Mouse (Mus musculus): ENCODE results near the gene Hsbp1. TPM values are rescaled to one million over a fixed set of nuclear protein-coding genes. Genes with fewer than 3 reads are reported as not detected.
"Not testable (repeated sequence)": the region's sequence is repeated elsewhere in the genome, so short reads cannot be mapped to it uniquely, and the experiment has no call there.

Hsbp1 gene
- total and polyA plus RNA-seq, 2 experiments from 2014 or later: 134 to 328 TPM

DNA sequence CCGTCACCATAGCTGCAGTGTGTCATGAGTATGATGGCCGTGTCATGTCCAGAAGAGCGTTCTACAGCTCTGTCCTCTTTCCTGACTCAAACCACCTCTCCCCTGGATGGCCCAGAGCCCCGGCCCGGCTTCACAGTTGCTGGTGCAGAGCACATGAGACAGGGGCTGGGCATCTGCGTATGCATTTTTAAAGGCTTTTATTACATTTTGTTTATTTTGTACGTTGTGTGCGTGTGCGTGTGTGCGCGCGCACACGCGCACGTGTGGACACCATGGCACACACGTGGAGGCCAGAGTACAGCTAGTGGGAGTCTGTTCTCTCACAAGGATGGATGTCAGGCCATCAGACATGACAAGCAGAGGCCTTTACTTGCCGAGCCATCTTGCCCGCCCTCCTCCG, 7.4 kb downstream of the Hsbp1 start:
- H3K36me3 ChIP-seq (replicated peaks; ENCODE audit: control insufficient read depth, insufficient read depth, low read length): peaks cover 32% of the 10 kb centered on the region
- TF ChIP-seq EP300 (IDR thresholded peaks at IDR 0.05; ENCODE audit: low read depth) (no peak), CTCF (IDR thresholded peaks at IDR 0.05; ENCODE audit: low read depth) (no peak)
- no peak overlapping the region for H3K4me2 ChIP-seq (ENCODE audit: low read depth, low read length)
- H3K27ac ChIP-seq (ENCODE audit: low read depth): no peak overlapping the region
- WGBS: 87% methylated on average over 19 of the region's 19 CpGs
- DNase-seq (ENCODE audit: low spot score) (no peak), ATAC-seq (ENCODE audit: insufficient read depth, low read depth) (no peak)
- no peaks in the 10 kb centered on the region for H3K27me3 ChIP-seq (ENCODE audit: control insufficient read depth, insufficient read depth, low read length)
- no peaks in the 10 kb centered on the region for H3K4me1 ChIP-seq (ENCODE audit: control insufficient read depth, insufficient read depth)
- H3K9me3 ChIP-seq (replicated peaks; ENCODE audit: control insufficient read depth, low read length): no peaks in the 10 kb centered on the region
- H3K4me3 ChIP-seq (ENCODE audit: low read depth, low read length): no peak overlapping the region
- no peak overlapping the region for H3K9ac ChIP-seq (replicated peaks; ENCODE audit: low read depth, low read length)

GRCm38 (mm10) chr8:119352977-119353658, 8.8 kb downstream of the Hsbp1 start:
- no peaks in the 10 kb centered on the region for H3K4me1 ChIP-seq (ENCODE audit: control insufficient read depth, insufficient read depth)
- WGBS: 52% methylated on average over 10 of the region's 10 CpGs

GRCm38 (mm10) chr8:119353659-119354023, 9.4 kb downstream of the Hsbp1 start:
- H3K36me3 ChIP-seq (replicated peaks; ENCODE audit: control insufficient read depth, insufficient read depth, low read length): peaks cover 12% of the 10 kb centered on the region
- no peak for TF ChIP-seq EP300 (IDR thresholded peaks at IDR 0.05; ENCODE audit: low read depth)
- no peak for TF ChIP-seq CTCF (IDR thresholded peaks at IDR 0.05; ENCODE audit: low read depth)

More at GRCm38 (mm10) chr8:119352977-119353658, 8.8 kb downstream of the Hsbp1 start:
- Histone ChIP-seq H3K27ac (ENCODE audit: low read depth) (no peak overlapping the region), H3K4me2 (ENCODE audit: low read depth, low read length) (no peak overlapping the region), H3K9me3 (replicated peaks; ENCODE audit: control insufficient read depth, low read length) (no peaks in the 10 kb centered on the region), H3K36me3 (replicated peaks; ENCODE audit: control insufficient read depth, insufficient read depth, low read length) (peaks cover 17% of the 10 kb centered on the region), H3K9ac (replicated peaks; ENCODE audit: low read depth, low read length) (no peak overlapping the region), H3K27me3 (ENCODE audit: control insufficient read depth, insufficient read depth, low read length) (no peaks in the 10 kb centered on the region), H3K4me3 (ENCODE audit: low read depth, low read length) (no peak overlapping the region)
- ATAC-seq (ENCODE audit: insufficient read depth, low read depth): no peak
- TF ChIP-seq CTCF (IDR thresholded peaks at IDR 0.05; ENCODE audit: low read depth): no peak
- TF ChIP-seq EP300 (IDR thresholded peaks at IDR 0.05; ENCODE audit: low read depth): no peak
- DNase-seq (ENCODE audit: low spot score): no peak

GRCm38 (mm10) chr8:119356631-119357030, 12.3 kb downstream of the Hsbp1 start:
- not testable (repeated sequence) for ATAC-seq (ENCODE audit: insufficient read depth, low read depth); DNase-seq (ENCODE audit: low spot score); H3K27me3 ChIP-seq (ENCODE audit: control insufficient read depth, insufficient read depth, low read length); H3K36me3 ChIP-seq (replicated peaks; ENCODE audit: control insufficient read depth, insufficient read depth, low read length); H3K9ac ChIP-seq (replicated peaks; ENCODE audit: low read depth, low read length); H3K4me3 ChIP-seq (ENCODE audit: low read depth, low read length); H3K27ac ChIP-seq (ENCODE audit: low read depth); H3K4me1 ChIP-seq (ENCODE audit: control insufficient read depth, insufficient read depth); H3K4me2 ChIP-seq (ENCODE audit: low read depth, low read length); H3K9me3 ChIP-seq (replicated peaks; ENCODE audit: control insufficient read depth, low read length)
- TF ChIP-seq CTCF (IDR thresholded peaks at IDR 0.05; ENCODE audit: low read depth): 0 out of 2 replicates have a peak, but pooled peaks have one; percentile 26
- 56% methylated on average over 5 of the region's 5 CpGs for WGBS

More at GRCm38 (mm10) chr8:119353659-119354023, 9.4 kb downstream of the Hsbp1 start:
- Histone ChIP-seq H3K9ac (replicated peaks; ENCODE audit: low read depth, low read length) (no peak overlapping the region), H3K27ac (ENCODE audit: low read depth) (no peak overlapping the region), H3K9me3 (replicated peaks; ENCODE audit: control insufficient read depth, low read length) (no peaks in the 10 kb centered on the region), H3K4me2 (ENCODE audit: low read depth, low read length) (no peak overlapping the region), H3K27me3 (ENCODE audit: control insufficient read depth, insufficient read depth, low read length) (no peaks in the 10 kb centered on the region), H3K4me1 (ENCODE audit: control insufficient read depth, insufficient read depth) (no peaks in the 10 kb centered on the region), H3K4me3 (ENCODE audit: low read depth, low read length) (no peak overlapping the region)
- WGBS: 77% methylated on average over 6 of the region's 6 CpGs
- no peak for DNase-seq (ENCODE audit: low spot score)
- ATAC-seq (ENCODE audit: insufficient read depth, low read depth): no peak

GRCm38 (mm10) chr8:119358175-119358574, 13.9 kb downstream of the Hsbp1 start:
- H3K4me2 ChIP-seq (ENCODE audit: low read depth, low read length): no peak overlapping the region
- WGBS: 74% methylated on average over 7 of the region's 7 CpGs

GRCm38 (mm10) chr8:119358836-119359235, 14.5 kb downstream of the Hsbp1 start:
- no peaks in the 10 kb centered on the region for H3K27me3 ChIP-seq (ENCODE audit: control insufficient read depth, insufficient read depth, low read length)
- no peak overlapping the region for H3K4me3 ChIP-seq (ENCODE audit: low read depth, low read length)
- H3K9ac ChIP-seq (replicated peaks; ENCODE audit: low read depth, low read length): no peak overlapping the region
- H3K4me2 ChIP-seq (ENCODE audit: low read depth, low read length): no peak overlapping the region
- no peak for ATAC-seq (ENCODE audit: insufficient read depth, low read depth)
- no peak overlapping the region for H3K27ac ChIP-seq (ENCODE audit: low read depth)
- 47% methylated on average over 14 of the region's 14 CpGs for WGBS
- H3K36me3 ChIP-seq (replicated peaks; ENCODE audit: control insufficient read depth, insufficient read depth, low read length): no peaks in the 10 kb centered on the region
- no peaks in the 10 kb centered on the region for H3K4me1 ChIP-seq (ENCODE audit: control insufficient read depth, insufficient read depth)
- DNase-seq (ENCODE audit: low spot score): no peak
- H3K9me3 ChIP-seq (replicated peaks; ENCODE audit: control insufficient read depth, low read length): no peaks in the 10 kb centered on the region
- TF ChIP-seq CTCF (IDR thresholded peaks at IDR 0.05; ENCODE audit: low read depth): peak; percentile 65
- no peak for TF ChIP-seq EP300 (IDR thresholded peaks at IDR 0.05; ENCODE audit: low read depth)

More at GRCm38 (mm10) chr8:119358175-119358574, 13.9 kb downstream of the Hsbp1 start:
- Histone ChIP-seq H3K4me1 (ENCODE audit: control insufficient read depth, insufficient read depth) (no peaks in the 10 kb centered on the region), H3K27me3 (ENCODE audit: control insufficient read depth, insufficient read depth, low read length) (no peaks in the 10 kb centered on the region), H3K27ac (ENCODE audit: low read depth) (no peak overlapping the region), H3K9me3 (replicated peaks; ENCODE audit: control insufficient read depth, low read length) (no peaks in the 10 kb centered on the region), H3K4me3 (ENCODE audit: low read depth, low read length) (no peak overlapping the region), H3K36me3 (replicated peaks; ENCODE audit: control insufficient read depth, insufficient read depth, low read length) (no peaks in the 10 kb centered on the region), H3K9ac (replicated peaks; ENCODE audit: low read depth, low read length) (no peak overlapping the region)
- DNase-seq (ENCODE audit: low spot score): no peak
- ATAC-seq (ENCODE audit: insufficient read depth, low read depth): no peak
- TF ChIP-seq EP300 (IDR thresholded peaks at IDR 0.05; ENCODE audit: low read depth) (no peak), CTCF (IDR thresholded peaks at IDR 0.05; ENCODE audit: low read depth) (no peak)
